Mouse (Mus musculus) thymus, adult 2 months (tissue): ENCODE results near the gene Copz2. TPM values are rescaled to one million over a fixed set of nuclear protein-coding genes. Genes with fewer than 3 reads are reported as not detected.

Experiments
- DNase-seq: peaks from one replicate; pipeline ENCODE4 v3.0.0; 2021
- H3K27ac ChIP-seq: fragments of 200-500 bp; 2 replicates; pipeline ENCODE4 v1.5.1; 2012; ENCODE audit warnings: low read length, control low read depth; ENCODE audit not compliant: control insufficient read depth, insufficient read depth
- H3K27me3 ChIP-seq: fragments of 200-500 bp; 2 replicates; pipeline ENCODE4 v1.6.1; 2012; ENCODE audit warnings: mild to moderate bottlenecking, low read length, moderate library complexity, mixed read lengths; ENCODE audit not compliant: control insufficient read depth, insufficient read depth
- H3K36me3 ChIP-seq: fragments of 200-500 bp; 2 replicates; pipeline ENCODE4 v1.6.1; 2012; ENCODE audit warnings: mild to moderate bottlenecking, low read length, moderate library complexity; ENCODE audit not compliant: control insufficient read depth, insufficient read depth
- H3K4me1 ChIP-seq: fragments of 200-500 bp; replicated peaks from 2 replicates; pipeline ENCODE4 v1.6.1; 2012; ENCODE audit warnings: low read length; ENCODE audit not compliant: control insufficient read depth, insufficient read depth
- H3K4me3 ChIP-seq: fragments of 200-500 bp; 2 replicates; pipeline ENCODE4 v1.5.1; 2012; ENCODE audit warnings: mild to moderate bottlenecking, low read length, control low read depth, moderate library complexity; ENCODE audit not compliant: control insufficient read depth, insufficient read depth
- CTCF ChIP-seq: fragments of 200-500 bp; IDR thresholded peaks from 2 replicates; pipeline ENCODE4 v1.5.1; 2012; ENCODE audit warnings: mild to moderate bottlenecking, control low read depth, low read length, moderate library complexity, borderline replicate concordance; ENCODE audit not compliant: control insufficient read depth, poor library complexity, insufficient read depth; ENCODE audit errors: extremely low read depth
- POLR2A ChIP-seq: fragments of 200-500 bp; IDR thresholded peaks from 2 replicates; pipeline ENCODE4 v1.6.1; 2012; ENCODE audit warnings: mild to moderate bottlenecking, low read length, control low read depth, moderate library complexity; ENCODE audit not compliant: control insufficient read depth, poor library complexity, insufficient read depth; ENCODE audit errors: extremely low read depth
- WGBS: fragments of 180-500 bp; shearing (Covaris S2); methylation state at CpG from one replicate; pipeline ENCODE4 v1.1.7; 2018; 5-methylcytosine and 5-hydroxymethylcytosine counted together
- polyA plus RNA-seq: library from polyadenylated mRNA; depleted of rRNA; stranded (reverse); fragments of >200 nt; gene quantifications from 2 replicates; pipeline ENCODE4 v1.2.3, GENCODE M21; 2012

Copz2 gene
- polyA plus RNA-seq, 1 experiment, result 25.3 TPM

- no peaks in the 10 kb centered on the region for H3K36me3 ChIP-seq
- H3K27ac ChIP-seq, result no peak overlapping the region
- DNase-seq, result no peak
- H3K27me3 ChIP-seq, result no peaks in the 10 kb centered on the region
- H3K4me1 ChIP-seq, result no peaks in the 10 kb centered on the region; the same call in 1 of the 2 replicates
- WGBS, result 90% methylated on average over 11 of the region's 11 CpGs
- no peak for TF ChIP-seq CTCF
- TF ChIP-seq POLR2A, result no peak
- H3K4me3 ChIP-seq, result no peak overlapping the region
Observed at GRCm38 (mm10) chr11:96893203-96893842, 43.7 kb downstream of the Copz2 start.

DNA sequence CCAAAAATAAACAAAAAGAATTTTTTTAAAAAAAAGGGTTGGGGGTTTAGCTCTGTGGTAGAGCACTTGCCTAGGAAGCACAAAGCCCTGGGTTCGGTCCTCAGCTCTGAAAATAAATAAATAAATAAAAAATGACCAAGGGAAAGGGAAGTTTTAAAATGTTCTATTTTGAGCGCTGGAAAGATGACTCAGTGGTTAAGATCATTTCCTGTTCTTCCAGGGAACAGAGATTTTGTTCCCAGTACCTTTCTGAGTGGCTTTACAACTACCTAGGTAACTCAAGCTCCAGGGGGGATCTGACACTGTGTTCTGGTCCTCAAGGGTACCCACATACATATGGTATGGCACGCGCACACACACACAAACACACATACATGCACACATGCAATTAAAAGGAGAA is 46.2 kb downstream of the Copz2 start:
- no peak for DNase-seq
- Histone ChIP-seq H3K4me3 (no peak overlapping the region), H3K36me3 (no peaks in the 10 kb centered on the region), H3K27me3 (no peaks in the 10 kb centered on the region), H3K27ac (no peak overlapping the region), H3K4me1 (no peaks in the 10 kb centered on the region; the same call in 1 of the 2 replicates)
- WGBS, result 61% methylated on average over 4 of the region's 4 CpGs
- TF ChIP-seq CTCF (no peak), POLR2A (no peak)

- no peaks in the 10 kb centered on the region for H3K4me1 ChIP-seq
- H3K27me3 ChIP-seq, result no peaks in the 10 kb centered on the region
- no peak for DNase-seq
- no peaks in the 10 kb centered on the region for H3K36me3 ChIP-seq
- no peak for TF ChIP-seq CTCF
- no peak for TF ChIP-seq POLR2A
- no peak overlapping the region for H3K27ac ChIP-seq
- 87% methylated on average over 13 of the region's 13 CpGs for WGBS
- H3K4me3 ChIP-seq, result no peak overlapping the region
Observed at GRCm38 (mm10) chr11:96899449-96900306, 50.0 kb downstream of the Copz2 start.

- H3K27ac ChIP-seq, result no peak overlapping the region
- H3K4me1 ChIP-seq, result no peaks in the 10 kb centered on the region
- no peaks in the 10 kb centered on the region for H3K27me3 ChIP-seq
- TF ChIP-seq CTCF, result no peak
- no peak for TF ChIP-seq POLR2A
- no peaks in the 10 kb centered on the region for H3K36me3 ChIP-seq
- no peak for DNase-seq
- 92% methylated on average over 9 of the region's 9 CpGs for WGBS
- no peak overlapping the region for H3K4me3 ChIP-seq
Observed at GRCm38 (mm10) chr11:96901332-96901731, 51.7 kb downstream of the Copz2 start.

GRCm38 (mm10) chr11:96902639-96903635 is 53.3 kb downstream of the Copz2 start:
- TF ChIP-seq CTCF (no peak), POLR2A (no peak)
- 90% methylated on average over 16 of the region's 16 CpGs for WGBS
- no peak for DNase-seq
- Histone ChIP-seq H3K36me3 (peaks cover 4% of the 10 kb centered on the region; the same call in 1 of the 2 replicates), H3K27ac (no peak overlapping the region), H3K4me3 (no peak overlapping the region), H3K4me1 (no peaks in the 10 kb centered on the region), H3K27me3 (no peaks in the 10 kb centered on the region)
